In the genomic region with DNA sequence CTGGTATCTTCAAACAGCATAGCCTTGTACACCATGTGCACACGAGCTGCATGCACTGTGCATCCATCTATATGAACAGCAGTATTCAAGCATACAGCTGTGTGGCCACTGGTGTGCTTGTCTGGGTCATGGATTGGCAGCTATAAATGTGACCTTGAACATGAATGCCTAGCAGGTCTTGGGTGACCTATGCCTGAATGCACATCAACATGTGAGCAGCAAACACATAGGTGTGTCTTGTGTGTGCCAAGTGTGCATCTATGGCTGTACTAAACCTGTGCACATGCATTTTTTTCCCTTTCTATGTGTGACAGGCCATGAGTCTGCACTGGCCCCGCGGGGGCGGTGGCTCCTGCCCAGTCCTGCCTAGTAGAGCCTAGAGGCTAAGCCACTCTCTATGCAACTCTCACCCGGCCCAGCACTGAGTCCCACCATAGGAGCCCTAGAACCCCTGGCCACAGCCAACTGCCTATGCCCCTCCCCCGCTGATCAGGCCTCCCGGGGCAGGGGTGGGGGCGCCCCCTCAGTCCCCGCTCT, we compare ENCODE assay signal across 9 mouse cellular contexts. TPM values are rescaled to one million over a fixed set of nuclear protein-coding genes. Genes with fewer than 3 reads are reported as not detected.
DNase-seq lines count a peak whose midpoint lies in the region; ATAC-seq lines count a peak whose summit lies in the region.
"Had no signal": no experiment of that assay in that cellular context is flagged by ENCODE, and none has a peak within 500 bp of the region (broad histone marks: within the 10 kb centered on the region; RNA-seq: fewer than 3 reads in every experiment).

No protein-coding gene starts in this region.

- H3K9ac ChIP-seq in embryonic facial prominence, embryonic 13.5 days: peak overlapping the region; percentile 83
- peak overlapping the region; percentile 58 for H3K9ac ChIP-seq in midbrain, embryonic 15.5 days

- no peaks in the 10 kb centered on the region; the same call in 1 of the 2 replicates for H3K36me3 ChIP-seq in embryonic facial prominence, embryonic 13.5 days
- no peaks in the 10 kb centered on the region for H3K36me3 ChIP-seq in midbrain, embryonic 15.5 days (replicated peaks)

- H3K4me1 ChIP-seq in embryonic facial prominence, embryonic 13.5 days: peaks cover 51% of the 10 kb centered on the region
- H3K4me1 ChIP-seq in midbrain, embryonic 15.5 days: peaks cover 41% of the 10 kb centered on the region

- H3K4me2 ChIP-seq in embryonic facial prominence, embryonic 13.5 days: peak overlapping the region; percentile 76
- peak overlapping the region; percentile 96 for H3K4me2 ChIP-seq in midbrain, embryonic 15.5 days

- H3K27ac ChIP-seq in embryonic facial prominence, embryonic 13.5 days: peak overlapping the region; percentile 92
- peak overlapping the region; percentile 86 for H3K27ac ChIP-seq in midbrain, embryonic 15.5 days

- peak overlapping the region; percentile 78 for H3K4me3 ChIP-seq in embryonic facial prominence, embryonic 13.5 days
- peak overlapping the region; percentile 56 for H3K4me3 ChIP-seq in midbrain, embryonic 15.5 days

- WGBS in embryonic facial prominence, embryonic 13.5 days: 5% methylated on average over 9 of the region's 9 CpGs
- WGBS in midbrain, embryonic 15.5 days: 2% methylated on average over 9 of the region's 9 CpGs

- no peaks in the 10 kb centered on the region for H3K9me3 ChIP-seq in embryonic facial prominence, embryonic 13.5 days
- H3K9me3 ChIP-seq in midbrain, embryonic 15.5 days: no peaks in the 10 kb centered on the region

- H3K27me3 ChIP-seq in embryonic facial prominence, embryonic 13.5 days: no peaks in the 10 kb centered on the region
- H3K27me3 ChIP-seq in midbrain, embryonic 15.5 days (replicated peaks): no peaks in the 10 kb centered on the region

- intact Hi-C loops in heart, postnatal 36 days (cut with DNase I): no loop called here

- peak; percentile 90 for DNase-seq in heart, adult 11 months
- DNase-seq in heart, postnatal 36 days: no peak
- peak; percentile 27 for DNase-seq in induced T-regulatory cell, adult 2 months (ENCODE audit: low read depth)
- no peak for DNase-seq in frontal cortex, adult 2 months (ENCODE audit: extremely low spot score in 1 of 2, low spot score in 1 of 2)
- no peak for DNase-seq in right cerebral cortex, postnatal 10 days (ENCODE audit: low spot score in 2 of 2)

- ATAC-seq in embryonic facial prominence, embryonic 13.5 days (ENCODE audit: insufficient number of reproducible peaks, insufficient read depth, low FRiP score, low TSS enrichment, low read depth): peak; percentile 45; the same call in 1 of the 2 replicates
- ATAC-seq in midbrain, embryonic 15.5 days (replicated peaks): peak; percentile 70
- no peak for ATAC-seq in erythroid progenitor cell, adult 5-6 weeks (replicated peaks; ENCODE audit: low FRiP score, poor library complexity, severe bottlenecking)

RNA-seq across cellular contexts. Expression of a gene that starts 1.3 kb away (rescaled TPM):
- 10 to 100 TPM; 25.1 to 26.4 TPM for total RNA-seq in heart, postnatal 36 days (2021)
- polyA plus RNA-seq in embryonic facial prominence, embryonic 13.5 days (2015; fragmentation: Nextera tagmentation; extraction: Ambion mirVana): 16.1 and 16.8 TPM in 2 replicates
- 7.9 and 8.9 TPM in 2 replicates for polyA plus RNA-seq in midbrain, embryonic 15.5 days (2015; fragmentation: Nextera tagmentation; extraction: Ambion mirVana)
- 7.1 and 9.5 TPM in 2 replicates for polyA plus RNA-seq in frontal cortex, adult 2 months (2012; rRNA removed)
- total RNA-seq in erythroid progenitor cell, adult 5-6 weeks (2015; ENCODE audit: low replicate concordance): 0.42 TPM in 1 of 2 replicates, not detected in the other
- 0.26 TPM in 1 of 2 replicates, not detected in the other for total RNA-seq in erythroid progenitor cell, adult 5-6 weeks (2017; ENCODE audit: low replicate concordance)
- polyA plus RNA-seq: erythroblast, embryonic 14.5 days had no signal

RNA-seq across cellular contexts. Expression of a gene that starts 24.0 kb away (rescaled TPM):
- total RNA-seq in heart, postnatal 36 days (2021): under 1 TPM; 0.92 to 0.97 TPM
- 0.77 and 1.1 TPM in 2 replicates for polyA plus RNA-seq in embryonic facial prominence, embryonic 13.5 days (2015; fragmentation: Nextera tagmentation; extraction: Ambion mirVana)
- polyA plus RNA-seq in midbrain, embryonic 15.5 days (2015; fragmentation: Nextera tagmentation; extraction: Ambion mirVana): 0.22 and 0.35 TPM in 2 replicates
- polyA plus RNA-seq in frontal cortex, adult 2 months (2012; rRNA removed): 0.63 and 1.3 TPM in 2 replicates
- 0.84 TPM in 1 of 2 replicates, not detected in the other for total RNA-seq in erythroid progenitor cell, adult 5-6 weeks (2015; ENCODE audit: low replicate concordance)
- 1.4 and 2.7 TPM in 2 replicates for total RNA-seq in erythroid progenitor cell, adult 5-6 weeks (2017; ENCODE audit: low replicate concordance)
- polyA plus RNA-seq: erythroblast, embryonic 14.5 days had no signal

Comparison
In these comparisons a context has a peak if more than half of its experiments do, and no peak if none do; other contexts are left out.
1. DNase-seq: peak in heart, adult 11 months (single experiment) and induced T-regulatory cell, adult 2 months (single experiment); none in heart, postnatal 36 days (0 of 2), frontal cortex, adult 2 months (0 of 2) and right cerebral cortex, postnatal 10 days (0 of 2).